Mouse (Mus musculus) neural tube, embryonic 10.5 days (tissue): ENCODE data around the gene Etv6.
A peak's percentile ranks its signal among the peaks of the same experiment; 100 is the strongest.

Experiments used
- DNase-seq: peaks from one replicate; pipeline ENCODE4 v3.0.0-alpha.2; 2017; ENCODE audit warnings: low spot score; ENCODE audit errors: extremely low spot score

Gene Etv6

GRCm38 (mm10) chr6:134250764-134251163, 215.3 kb downstream of the Etv6 start:
- DNase-seq = no peak

GRCm38 (mm10) chr6:134251364-134251763, 215.9 kb downstream of the Etv6 start:
- DNase-seq = no peak

- no peak for DNase-seq
Measured at GRCm38 (mm10) chr6:134252081-134252755, 216.7 kb downstream of the Etv6 start.

- DNase-seq = no peak
Measured at GRCm38 (mm10) chr6:134256369-134256768, 220.9 kb downstream of the Etv6 start.

- no peak for DNase-seq
Measured at GRCm38 (mm10) chr6:134259913-134260312, 224.4 kb downstream of the Etv6 start.

GRCm38 (mm10) chr6:134261904-134262303, 226.4 kb downstream of the Etv6 start:
- no peak for DNase-seq

GRCm38 (mm10) chr6:134262383-134262782, 226.9 kb downstream of the Etv6 start:
- DNase-seq = no peak

- no peak for DNase-seq
Measured at GRCm38 (mm10) chr6:134262911-134263607, 227.6 kb downstream of the Etv6 start.

GRCm38 (mm10) chr6:134273884-134274283, 238.4 kb downstream of the Etv6 start:
- no peak for DNase-seq

GRCm38 (mm10) chr6:134276954-134277353, 241.5 kb downstream of the Etv6 start:
- DNase-seq = no peak

GRCm38 (mm10) chr6:134282095-134282494, 246.6 kb downstream of the Etv6 start:
- DNase-seq = no peak

- DNase-seq = no peak
Measured at GRCm38 (mm10) chr6:134291823-134292222, 256.3 kb downstream of the Etv6 start.

- DNase-seq = no peak
Measured at GRCm38 (mm10) chr6:134292404-134292803, 256.9 kb downstream of the Etv6 start.

GRCm38 (mm10) chr6:134293615-134294508, 258.4 kb downstream of the Etv6 start:
- no peak for DNase-seq

- no peak for DNase-seq
Measured at GRCm38 (mm10) chr6:134297884-134298619, 262.6 kb downstream of the Etv6 start.

- no peak for DNase-seq
Measured at GRCm38 (mm10) chr6:134301951-134302350, 266.5 kb downstream of the Etv6 start.

GRCm38 (mm10) chr6:134311346-134311745, 275.8 kb downstream of the Etv6 start:
- DNase-seq = peak; percentile 30

- no peak for DNase-seq
Measured at GRCm38 (mm10) chr6:134312571-134312970, 277.1 kb downstream of the Etv6 start.

- no peak for DNase-seq
Measured at GRCm38 (mm10) chr6:134317371-134317770, 281.9 kb downstream of the Etv6 start.
